Mouse (Mus musculus): Measurements from ENCODE around the gene Camk2b.

Gene Camk2b

GRCm38 (mm10) chr11:5983629-5984028 lies 82.5 kb downstream of the Camk2b start:
- DNase-seq (ENCODE audit: low spot score), result no peak

- no peak for DNase-seq (ENCODE audit: low spot score)
Measured at GRCm38 (mm10) chr11:5981323-5981722, 84.8 kb downstream of the Camk2b start.

- DNase-seq (ENCODE audit: low spot score), result no peak
Measured at GRCm38 (mm10) chr11:5980561-5980960, 85.6 kb downstream of the Camk2b start.

GRCm38 (mm10) chr11:5980108-5980507 lies 86.1 kb downstream of the Camk2b start:
- no peak for DNase-seq (ENCODE audit: low spot score)

GRCm38 (mm10) chr11:5979088-5979487 lies 87.1 kb downstream of the Camk2b start:
- no peak for DNase-seq (ENCODE audit: low spot score)

- no peak for DNase-seq (ENCODE audit: low spot score)
Measured at GRCm38 (mm10) chr11:5976106-5976505, 90.1 kb downstream of the Camk2b start.

GRCm38 (mm10) chr11:5975068-5975467 lies 91.1 kb downstream of the Camk2b start:
- DNase-seq (ENCODE audit: low spot score), result no peak

- no peak for DNase-seq (ENCODE audit: low spot score)
Measured at GRCm38 (mm10) chr11:5974053-5974452, 92.1 kb downstream of the Camk2b start.

- no peak for DNase-seq (ENCODE audit: low spot score)
Measured at GRCm38 (mm10) chr11:5973151-5973550, 93.0 kb downstream of the Camk2b start.

- no peak for DNase-seq (ENCODE audit: low spot score)
Measured at GRCm38 (mm10) chr11:5971202-5971601, 95.0 kb downstream of the Camk2b start.

- no peak for DNase-seq (ENCODE audit: low spot score)
Measured at GRCm38 (mm10) chr11:5968223-5968622, 97.9 kb downstream of the Camk2b start.

- no peak for DNase-seq (ENCODE audit: low spot score)
Measured at GRCm38 (mm10) chr11:5966751-5967150, 99.4 kb downstream of the Camk2b start.

- no peak for DNase-seq (ENCODE audit: low spot score)
Measured at GRCm38 (mm10) chr11:5965865-5966264, 100.3 kb downstream of the Camk2b start.

GRCm38 (mm10) chr11:5960051-5960450 lies 106.1 kb downstream of the Camk2b start:
- no peak for DNase-seq (ENCODE audit: low spot score)

- DNase-seq (ENCODE audit: low spot score), result peak; percentile 81
Measured at GRCm38 (mm10) chr11:5955546-5956276, 110.5 kb downstream of the Camk2b start, which contains the start of gene Ykt6. Gene Ykt6, plus strand, starts transcription at chr11:5955693.

- DNase-seq (ENCODE audit: low spot score), result no peak
Measured at GRCm38 (mm10) chr11:5954965-5955504, 111.1 kb downstream of the Camk2b start.

- no peak for DNase-seq (ENCODE audit: low spot score)
Measured at GRCm38 (mm10) chr11:5954435-5954834, 111.7 kb downstream of the Camk2b start.

GRCm38 (mm10) chr11:5953130-5953765 lies 112.9 kb downstream of the Camk2b start:
- no peak for DNase-seq (ENCODE audit: low spot score)

GRCm38 (mm10) chr11:5952501-5952900 lies 113.7 kb downstream of the Camk2b start:
- DNase-seq (ENCODE audit: low spot score), result no peak

- no peak for DNase-seq (ENCODE audit: low spot score)
Measured at GRCm38 (mm10) chr11:5949586-5950352, 116.4 kb downstream of the Camk2b start, which contains the start of gene Gck. Gene Gck, minus strand, starts transcription at chr11:5950081.

GRCm38 (mm10) chr11:5948546-5949250 lies 117.5 kb downstream of the Camk2b start:
- DNase-seq (ENCODE audit: low spot score), result no peak

GRCm38 (mm10) chr11:5947796-5948195 lies 118.4 kb downstream of the Camk2b start:
- DNase-seq (ENCODE audit: low spot score), result no peak

Data from T-cell, adult 2 months (primary cell).